23 mouse cellular contexts compared by ENCODE assay signal in genomic region chr2:118375931-118376330, GRCm38 (mm10). TPM values are rescaled to one million over a fixed set of nuclear protein-coding genes. Genes with fewer than 3 reads are reported as not detected.
DNase-seq lines count a peak whose midpoint lies in the region; ATAC-seq and TF ChIP-seq lines count a peak whose summit lies in the region.
"Had no signal": no experiment of that assay in that cellular context is flagged by ENCODE, and none has a peak within 500 bp of the region (broad histone marks: within the 10 kb centered on the region; RNA-seq: fewer than 3 reads in every experiment).

No protein-coding gene starts in this region.

- H3K9me3 ChIP-seq in midbrain, postnatal 0 days (ENCODE audit: low read length) = no peaks in the 10 kb centered on the region
- H3K9me3 ChIP-seq: forebrain, embryonic 15.5 days; heart, embryonic 15.5 days; hindbrain, embryonic 13.5 days; liver, embryonic 13.5 days had no signal

- no peak overlapping the region for H3K9ac ChIP-seq in midbrain, postnatal 0 days (replicated peaks; ENCODE audit: low read length, poor library complexity, severe bottlenecking)
- H3K9ac ChIP-seq: forebrain, embryonic 15.5 days; heart, embryonic 15.5 days; hindbrain, embryonic 13.5 days; liver, embryonic 13.5 days had no signal

- H3K4me3 ChIP-seq in midbrain, postnatal 0 days (ENCODE audit: low read depth, low read length) = no peak overlapping the region
- H3K4me3 ChIP-seq: forebrain, embryonic 15.5 days; gastrocnemius, adult 2 months; heart, embryonic 15.5 days; hindbrain, embryonic 13.5 days; liver, embryonic 13.5 days had no signal

- H3K36me3 ChIP-seq in midbrain, postnatal 0 days (ENCODE audit: insufficient read depth, low read length) = no peaks in the 10 kb centered on the region
- H3K36me3 ChIP-seq: forebrain, embryonic 15.5 days; heart, embryonic 15.5 days; hindbrain, embryonic 13.5 days; liver, embryonic 13.5 days had no signal

- peaks cover 3% of the 10 kb centered on the region; the same call in 1 of the 2 replicates for H3K27me3 ChIP-seq in midbrain, postnatal 0 days (ENCODE audit: insufficient read depth, low read length)
- H3K27me3 ChIP-seq: Patski had no signal

- no peaks in the 10 kb centered on the region for H3K4me1 ChIP-seq in midbrain, postnatal 0 days (ENCODE audit: insufficient read depth, low read length)

- ATAC-seq in granulocyte monocyte progenitor cell, adult 5-6 weeks (replicated peaks; ENCODE audit: poor library complexity, severe bottlenecking) = peak; percentile 28
- no peak for ATAC-seq in midbrain, postnatal 0 days (ENCODE audit: low FRiP score)
- ATAC-seq in megakaryocyte progenitor cell, adult 5-6 weeks (replicated peaks; ENCODE audit: poor library complexity) = no peak; the same call in 1 of the 2 replicates
- ATAC-seq: forebrain, embryonic 15.5 days; midbrain, embryonic 16.5 days; Patski had no signal

- intact Hi-C loops in left cerebral cortex, postnatal 14 days (cut with DNase I) = no loop called here
- intact Hi-C loops in left cerebral cortex, postnatal 10 days (cut with DNase I) = loop anchor here (10.0 kb wide), 1 partner anchor 111 kb away; no protein-coding TSS in a partner anchor

- peak; percentile 16 to 58 for DNase-seq in left cerebral cortex, postnatal 14 days (ENCODE audit: low spot score in 2 of 2)
- DNase-seq in left cerebral cortex, postnatal 10 days (ENCODE audit: extremely low spot score in 1 of 2, low spot score in 2 of 2) = no peak
- DNase-seq in 3134 (ENCODE audit: extremely low read depth, insufficient read length, low spot score) = peak; percentile 37
- DNase-seq in Muller cell, postnatal 12 days (ENCODE audit: inconsistent ontology term) = peak; percentile 17
- no peak for DNase-seq in midbrain, postnatal 0 days (ENCODE audit: low spot score)
- DNase-seq: adrenal gland, adult 8-10 months; cerebellum, adult 2 months; cerebellum, postnatal 36 days; embryo, embryonic 11 days; gastrocnemius, adult 2 months; heart, postnatal 36 days; kidney, adult 2 months; liver, embryonic 13.5 days; lung, adult 2 months; thymus, postnatal 25 days had no signal

- no peak overlapping the region for H3K27ac ChIP-seq in midbrain, postnatal 0 days (ENCODE audit: low read depth, low read length)
- H3K27ac ChIP-seq: forebrain, embryonic 15.5 days; gastrocnemius, adult 2 months; heart, embryonic 15.5 days; hindbrain, embryonic 13.5 days; kidney, postnatal 0 days; liver, embryonic 13.5 days had no signal

- H3K4me2 ChIP-seq in midbrain, postnatal 0 days (ENCODE audit: low read depth, low read length, poor library complexity, severe bottlenecking) = no peak overlapping the region
- H3K4me2 ChIP-seq: forebrain, embryonic 15.5 days; heart, embryonic 15.5 days; hindbrain, embryonic 13.5 days; liver, embryonic 13.5 days had no signal

- no peak for TF ChIP-seq CTCF in midbrain, postnatal 0 days (IDR thresholded peaks at IDR 0.05)

RNA-seq across cellular contexts. Expression of gene Gpr176, which starts 2.7 kb away (rescaled TPM):
- total RNA-seq in left cerebral cortex, postnatal 14 days (2021) = 10 to 100 TPM; 11.4 to 12.5 TPM
- total RNA-seq in left cerebral cortex, postnatal 10 days (2021) = 10 to 100 TPM; 11.8 to 12.5 TPM
- not detected in 2 replicates for total RNA-seq in granulocyte monocyte progenitor cell, adult 5-6 weeks (2014; fragmentation: Nextera tagmentation)
- not detected in 2 replicates for total RNA-seq in granulocyte monocyte progenitor cell, adult 5-6 weeks (2017)
- 13.1 and 15.1 TPM in 2 replicates for total RNA-seq in midbrain, postnatal 0 days (2014; rRNA removed)
- 9.0 and 9.3 TPM in 2 replicates for polyA plus RNA-seq in midbrain, postnatal 0 days (2015; fragmentation: Nextera tagmentation; extraction: Ambion mirVana)
- total RNA-seq in megakaryocyte progenitor cell, adult 5-6 weeks (2015) = not detected in 2 replicates
- not detected in 2 replicates for total RNA-seq in megakaryocyte progenitor cell, adult 5-6 weeks (2017)

RNA-seq across cellular contexts. Expression of gene Eif2ak4, which starts 12.5 kb away (rescaled TPM):
- total RNA-seq in left cerebral cortex, postnatal 14 days (2021) = 10 to 100 TPM; 18.3 to 21.0 TPM
- 10 to 100 TPM; 20.1 to 20.8 TPM for total RNA-seq in left cerebral cortex, postnatal 10 days (2021)
- 16.3 and 20.0 TPM in 2 replicates for total RNA-seq in granulocyte monocyte progenitor cell, adult 5-6 weeks (2014; fragmentation: Nextera tagmentation)
- 12.7 and 17.5 TPM in 2 replicates for total RNA-seq in granulocyte monocyte progenitor cell, adult 5-6 weeks (2017)
- 17.2 TPM in 2 replicates for total RNA-seq in midbrain, postnatal 0 days (2014; rRNA removed)
- polyA plus RNA-seq in midbrain, postnatal 0 days (2015; fragmentation: Nextera tagmentation; extraction: Ambion mirVana) = 7.6 and 8.5 TPM in 2 replicates
- total RNA-seq in megakaryocyte progenitor cell, adult 5-6 weeks (2015) = 14.1 and 19.8 TPM in 2 replicates
- 16.7 and 17.9 TPM in 2 replicates for total RNA-seq in megakaryocyte progenitor cell, adult 5-6 weeks (2017)

Comparison
In these comparisons a context has a peak if more than half of its experiments do, and no peak if none do; other contexts are left out.
1. DNase-seq: peak in left cerebral cortex, postnatal 14 days (2 of 2), 3134 (single experiment) and Muller cell, postnatal 12 days (single experiment); none in left cerebral cortex, postnatal 10 days (0 of 2) and midbrain, postnatal 0 days (single experiment).
2. RNA of gene Gpr176, which starts 2.7 kb away (total RNA-seq): 13.1 to 15.1 TPM in midbrain, postnatal 0 days, 11.8 to 12.5 TPM in left cerebral cortex, postnatal 10 days and 11.4 to 12.5 TPM in left cerebral cortex, postnatal 14 days; not detected in granulocyte monocyte progenitor cell, adult 5-6 weeks and not detected in megakaryocyte progenitor cell, adult 5-6 weeks; every median in the first group is over 10 times any median in the second.